Mouse (Mus musculus) stomach, postnatal 0 days (tissue): ENCODE data around the gene Cyp4f15.

ENCODE experiments used
- CTCF ChIP-seq: IDR thresholded peaks from 2 replicates; pipeline ENCODE4 v1.5.1; 2016; ENCODE audit warnings: antibody characterized with exemption, low read depth, mild to moderate bottlenecking, moderate library complexity
- EP300 ChIP-seq: optimal IDR thresholded peaks from 2 replicates; pipeline ENCODE3; 2016; ENCODE audit warnings: antibody characterized with exemption

DNA sequence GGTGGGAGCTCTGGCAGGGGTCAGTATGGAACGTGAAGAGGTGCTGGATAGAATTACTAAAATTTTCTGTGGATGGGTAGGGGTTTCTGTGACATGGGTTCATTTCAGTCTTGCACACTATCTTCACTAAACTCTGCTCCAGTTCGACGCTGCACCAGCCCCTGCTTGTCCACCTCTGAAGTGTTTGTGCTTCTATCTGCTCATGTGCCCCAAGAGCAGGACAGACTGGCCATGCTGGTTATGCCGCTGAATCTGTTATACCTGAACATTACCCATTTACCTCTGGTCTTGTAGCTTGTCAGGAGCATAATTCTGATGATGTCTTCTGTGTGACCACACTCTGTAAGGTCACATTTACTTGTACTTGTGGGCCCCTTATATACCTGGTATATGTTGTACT, 38.8 kb upstream of the Cyp4f15 start:
- TF ChIP-seq CTCF (no peak), EP300 (no peak)
